Mouse (Mus musculus): ENCODE results near the gene Hcn1.

DNA sequence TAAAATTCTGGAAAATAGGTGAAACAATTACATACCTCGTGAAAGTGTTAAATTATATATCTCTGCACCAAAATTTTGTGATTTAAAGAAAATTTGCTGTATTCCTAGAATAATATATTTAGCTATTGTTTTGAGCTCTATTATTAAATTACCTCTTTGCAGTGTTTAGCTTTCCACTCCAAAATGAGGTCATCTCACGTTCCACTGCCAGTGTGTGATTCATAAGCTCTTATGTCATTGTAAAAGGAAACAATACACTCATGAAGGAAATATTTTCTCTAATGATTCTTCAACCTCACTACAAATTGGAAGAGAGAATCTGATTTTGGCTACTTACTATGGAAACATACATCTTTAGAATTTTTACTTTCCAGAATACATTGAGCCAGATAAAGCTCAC is 329.6 kb downstream of the Hcn1 start:
- TF ChIP-seq POLR2A (IDR thresholded peaks at IDR 0.05; ENCODE audit: low read depth, low read length) (no peak), CTCF (IDR thresholded peaks at IDR 0.05; ENCODE audit: extremely low read depth, insufficient read depth, insufficient read length, insufficient replicate concordance) (no peak)
